Mouse (Mus musculus) cortical plate, adult 2 months (tissue): Measurements from ENCODE around the gene Arhgap30. TPM values are rescaled to one million over a fixed set of nuclear protein-coding genes. Genes with fewer than 3 reads are reported as not detected.

Source experiments
- H3K27ac ChIP-seq: fragments of 200-500 bp; 2 replicates; pipeline ENCODE4 v1.5.1; 2012; ENCODE audit warnings: low read length, control low read depth, inconsistent platforms; ENCODE audit not compliant: insufficient read depth
- H3K4me1 ChIP-seq: fragments of 200-500 bp; 2 replicates; pipeline ENCODE4 v1.6.1; 2011; ENCODE audit warnings: low read length; ENCODE audit not compliant: control insufficient read depth, insufficient read depth
- H3K4me3 ChIP-seq: fragments of 200-500 bp; 2 replicates; pipeline ENCODE4 v1.5.1; 2011; ENCODE audit warnings: mild to moderate bottlenecking, low read length, control low read depth; ENCODE audit not compliant: insufficient read depth
- CTCF ChIP-seq: fragments of 200-500 bp; IDR thresholded peaks from 2 replicates; pipeline ENCODE4 v1.5.1; 2011; ENCODE audit warnings: mild to moderate bottlenecking, control low read depth, low read length; ENCODE audit not compliant: insufficient read depth; ENCODE audit errors: extremely low read depth
- POLR2A ChIP-seq: fragments of 200-500 bp; IDR thresholded peaks from 2 replicates; pipeline ENCODE4 v1.6.1; 2011; ENCODE audit warnings: mild to moderate bottlenecking, low read length, control low read depth; ENCODE audit not compliant: insufficient read depth; ENCODE audit errors: extremely low read depth
- polyA plus RNA-seq: library from polyadenylated mRNA; depleted of rRNA; stranded (reverse); fragments of >200 nt; gene quantifications from 2 replicates; pipeline ENCODE4 v1.2.3, GENCODE M21; 2012

The Arhgap30 gene
- polyA plus RNA-seq, 1 experiment = 1.6 TPM

GRCm38 (mm10) chr1:171402991-171403390 is 14.2 kb downstream of the Arhgap30 start:
- no peak for TF ChIP-seq CTCF
- TF ChIP-seq POLR2A = no peak

GRCm38 (mm10) chr1:171407263-171407662 is 18.5 kb downstream of the Arhgap30 start:
- Histone ChIP-seq H3K4me3 (no peak overlapping the region), H3K27ac (no peak overlapping the region), H3K4me1 (no peaks in the 10 kb centered on the region)
- TF ChIP-seq POLR2A (no peak), CTCF (no peak)

More at GRCm38 (mm10) chr1:171402991-171403390, 14.2 kb downstream of the Arhgap30 start:
- H3K4me3 ChIP-seq = no peak overlapping the region
- H3K27ac ChIP-seq = no peak overlapping the region
- H3K4me1 ChIP-seq = no peaks in the 10 kb centered on the region

GRCm38 (mm10) chr1:171410231-171410630 is 21.5 kb downstream of the Arhgap30 start:
- no peak overlapping the region; the same call in 1 of the 2 replicates for H3K4me3 ChIP-seq
- H3K27ac ChIP-seq = no peak overlapping the region
- TF ChIP-seq CTCF (no peak), POLR2A (no peak)
- H3K4me1 ChIP-seq = no peaks in the 10 kb centered on the region; the same call in 1 of the 2 replicates

GRCm38 (mm10) chr1:171410947-171411484 is 22.3 kb downstream of the Arhgap30 start, which contains the start of gene Usf1:
Usf1 (plus strand) TSS chr1:171411313.
- H3K4me3 ChIP-seq = peak within 1 kb of the TSS; percentile 89
- TF ChIP-seq POLR2A (peak; percentile 85), CTCF (no peak)
- no peaks in the 10 kb centered on the region; the same call in 1 of the 2 replicates for H3K4me1 ChIP-seq
- peak within 1 kb of the TSS; percentile 95 for H3K27ac ChIP-seq

- Histone ChIP-seq H3K4me1 (no peaks in the 10 kb centered on the region; the same call in 1 of the 2 replicates), H3K27ac (peak overlapping the region; percentile 95), H3K4me3 (peak overlapping the region; percentile 89)
- no peak for TF ChIP-seq CTCF
- TF ChIP-seq POLR2A = no peak
These were observed 22.8 kb downstream of the Arhgap30 start for GRCm38 (mm10) chr1:171411492-171411941.

GRCm38 (mm10) chr1:171412001-171412441 is 23.3 kb downstream of the Arhgap30 start:
- peak overlapping the region; percentile 95 for H3K27ac ChIP-seq
- no peak for TF ChIP-seq CTCF
- TF ChIP-seq POLR2A = 0 out of 2 replicates have a peak, but pooled peaks have one; percentile 7
- H3K4me3 ChIP-seq = peak overlapping the region; percentile 89
- no peaks in the 10 kb centered on the region; the same call in 1 of the 2 replicates for H3K4me1 ChIP-seq

GRCm38 (mm10) chr1:171412446-171412845 is 23.7 kb downstream of the Arhgap30 start:
- Histone ChIP-seq H3K4me3 (peak overlapping the region; percentile 89), H3K4me1 (no peaks in the 10 kb centered on the region; the same call in 1 of the 2 replicates), H3K27ac (no peak overlapping the region)
- TF ChIP-seq POLR2A (no peak), CTCF (no peak)

GRCm38 (mm10) chr1:171413608-171414007 is 24.9 kb downstream of the Arhgap30 start:
- H3K4me1 ChIP-seq = no peaks in the 10 kb centered on the region; the same call in 1 of the 2 replicates
- no peak overlapping the region for H3K4me3 ChIP-seq
- no peak overlapping the region for H3K27ac ChIP-seq
- TF ChIP-seq CTCF (no peak), POLR2A (no peak)

- no peaks in the 10 kb centered on the region for H3K4me1 ChIP-seq
- no peak within 1 kb of the TSS for H3K4me3 ChIP-seq
- no peak within 1 kb of the TSS for H3K27ac ChIP-seq
- TF ChIP-seq CTCF (no peak), POLR2A (no peak)
These were observed 29.9 kb downstream of the Arhgap30 start, which contains the start of gene Tstd1 for GRCm38 (mm10) chr1:171418660-171419059. Tstd1 (plus strand) TSS chr1:171418872.

- TF ChIP-seq CTCF (no peak), POLR2A (no peak)
- Histone ChIP-seq H3K27ac (no peak overlapping the region), H3K4me3 (no peak overlapping the region), H3K4me1 (no peaks in the 10 kb centered on the region)
These were observed 30.6 kb downstream of the Arhgap30 start for GRCm38 (mm10) chr1:171419291-171419882.

- H3K27ac ChIP-seq = no peak overlapping the region
- TF ChIP-seq CTCF = no peak
- TF ChIP-seq POLR2A = no peak
- no peaks in the 10 kb centered on the region for H3K4me1 ChIP-seq
- no peak overlapping the region for H3K4me3 ChIP-seq
These were observed 31.2 kb downstream of the Arhgap30 start for GRCm38 (mm10) chr1:171419905-171420304.
